Mouse (Mus musculus): ENCODE results near the gene Rbfox3. TPM values are rescaled to one million over a fixed set of nuclear protein-coding genes. Genes with fewer than 3 reads are reported as not detected.

Rbfox3 gene
- total RNA-seq, 4 experiments from 2014 or later: 0.14 to 0.19 (median 0.16) TPM; not detected in 1

DNA sequence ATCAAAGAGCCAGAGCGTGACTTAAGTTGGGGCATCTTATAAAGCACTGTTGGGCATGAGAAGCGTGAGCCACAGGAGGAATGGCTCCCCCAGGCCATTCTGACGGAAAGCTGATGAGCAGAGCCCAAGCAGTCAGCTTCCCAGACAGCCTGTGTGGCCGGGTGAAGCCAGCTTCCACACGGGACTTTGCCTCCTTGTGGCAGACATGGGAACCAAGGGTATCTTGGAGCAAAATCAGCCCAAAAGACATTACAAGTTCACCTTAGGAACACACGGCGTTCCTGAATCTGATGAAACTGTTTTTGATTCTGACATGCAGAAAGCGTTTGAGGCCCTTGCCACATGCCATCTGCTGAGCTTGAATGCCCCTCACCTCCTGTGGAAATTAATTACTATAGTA, 303.5 kb downstream of the Rbfox3 start:
- no peak for DNase-seq (ENCODE audit: low spot score)

DNA sequence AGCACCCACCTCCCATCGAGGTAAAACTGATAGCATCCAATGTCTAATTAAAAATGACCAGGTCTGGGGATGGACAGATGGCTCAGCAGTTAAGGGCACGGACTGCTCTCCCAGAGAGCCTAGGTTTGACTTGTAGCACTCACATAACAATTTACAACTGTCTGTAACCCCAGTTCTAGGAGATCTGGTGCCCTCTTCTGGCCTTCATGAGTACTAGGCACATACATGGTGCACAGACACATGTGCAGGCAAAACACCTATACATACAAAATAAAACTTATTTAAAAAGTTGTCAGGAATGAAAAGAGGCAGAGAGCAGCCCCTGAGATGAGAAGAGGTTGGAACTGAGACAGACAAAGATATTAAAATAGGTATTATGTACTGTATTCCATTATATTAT, 305.8 kb downstream of the Rbfox3 start:
- no peak for DNase-seq (ENCODE audit: low spot score)

DNA sequence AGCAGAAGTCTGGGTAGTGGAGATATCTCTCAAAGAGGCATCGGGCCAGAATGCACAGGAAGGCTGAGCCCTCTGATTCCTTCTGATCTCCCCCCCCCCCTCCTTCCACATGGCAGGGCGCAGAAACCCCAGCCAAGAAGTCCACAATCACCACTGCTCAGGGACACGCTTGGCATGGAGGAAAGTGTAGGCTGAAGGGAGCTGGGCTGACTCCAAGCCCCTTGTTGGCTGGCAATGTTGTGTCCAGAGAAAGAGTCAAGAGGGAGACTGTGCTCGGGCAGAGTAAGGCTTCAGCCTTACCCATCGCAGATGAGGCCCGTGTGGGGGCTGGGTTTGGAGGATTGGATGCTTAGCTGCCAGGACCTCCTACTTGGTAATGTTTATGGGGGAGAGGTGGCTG, 307.2 kb downstream of the Rbfox3 start:
- DNase-seq (ENCODE audit: low spot score): no peak

DNA sequence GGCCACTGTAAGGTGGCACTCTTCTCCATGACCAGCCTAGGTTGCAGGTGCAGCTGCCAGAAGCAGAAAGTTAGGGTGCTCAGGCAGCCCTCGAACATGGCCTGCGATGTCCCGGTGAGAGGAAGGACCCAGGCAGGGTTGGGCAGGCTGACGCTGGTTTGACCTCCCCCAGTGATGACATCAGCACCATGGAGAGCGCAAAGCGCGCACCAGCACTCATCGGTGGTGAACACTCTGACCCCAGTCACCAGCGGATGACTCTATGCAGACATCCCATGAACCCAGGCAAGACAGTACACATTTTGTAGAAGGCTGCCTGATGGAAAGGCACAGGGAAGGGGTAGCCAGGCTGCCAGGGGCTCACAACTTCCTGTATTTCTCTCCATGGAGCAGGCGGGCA, 308.3 kb downstream of the Rbfox3 start:
- no peak for DNase-seq (ENCODE audit: low spot score)

DNA sequence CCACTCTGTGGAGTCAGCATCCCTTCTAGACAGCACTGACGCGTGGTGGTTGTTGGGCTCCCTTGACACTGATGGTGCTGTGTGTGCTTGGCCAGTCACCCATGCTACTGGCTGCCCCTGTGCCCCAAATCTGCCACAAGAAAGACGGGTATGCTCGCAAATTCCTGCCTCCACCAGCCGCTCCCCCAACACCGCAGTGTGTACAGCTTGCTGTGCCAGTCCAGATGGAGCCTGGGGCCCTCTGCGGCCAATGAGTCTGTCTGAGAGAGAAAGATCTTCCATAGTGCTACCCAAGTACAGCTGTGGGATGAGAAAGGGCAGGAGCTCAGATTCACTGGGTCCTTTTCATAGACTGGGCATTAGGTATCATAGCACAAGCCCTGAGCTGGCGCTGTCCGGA, 309.9 kb downstream of the Rbfox3 start:
- no peak for DNase-seq (ENCODE audit: low spot score)

DNA sequence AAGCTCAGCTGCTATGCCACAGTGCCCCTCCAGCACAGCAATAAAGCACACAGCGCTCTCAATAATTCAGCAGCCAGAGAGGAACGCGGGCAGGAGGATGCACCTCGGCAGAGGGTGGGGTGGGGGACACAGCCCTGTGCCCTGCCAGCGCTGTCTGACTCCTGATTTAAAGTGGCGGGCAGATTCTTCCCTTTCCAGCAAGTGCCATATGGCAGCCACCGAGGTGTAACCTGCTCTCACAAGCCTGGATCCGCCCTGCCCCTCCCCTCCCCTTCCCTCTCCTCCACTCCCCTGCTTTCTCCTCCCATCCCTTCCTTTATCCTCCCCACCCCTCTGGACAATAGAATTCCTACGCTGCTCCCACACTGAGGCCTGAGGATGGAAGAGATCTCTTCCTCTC, 311.2 kb downstream of the Rbfox3 start:
- no peak for DNase-seq (ENCODE audit: low spot score)

DNA sequence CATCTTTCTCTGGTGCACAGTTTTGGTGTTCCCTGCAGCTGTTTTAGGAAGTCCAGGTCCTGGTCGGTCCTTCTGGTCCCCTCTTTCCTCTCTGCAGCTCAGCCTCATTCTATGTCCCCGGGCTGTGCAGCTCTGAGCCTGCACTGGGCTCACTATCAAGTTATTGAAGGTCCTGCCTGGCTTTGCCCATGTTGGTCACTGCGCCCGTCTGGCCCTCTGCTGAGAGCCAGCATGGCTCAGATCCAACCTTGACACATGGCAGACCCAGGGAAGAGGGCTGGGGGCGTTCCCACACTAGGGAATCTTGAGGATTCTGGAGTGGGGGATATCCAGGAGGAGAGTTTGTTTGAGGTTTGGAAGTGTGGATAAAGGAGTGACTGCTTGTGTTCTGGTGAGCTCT, 312.7 kb downstream of the Rbfox3 start:
- DNase-seq (ENCODE audit: low spot score): no peak

DNA sequence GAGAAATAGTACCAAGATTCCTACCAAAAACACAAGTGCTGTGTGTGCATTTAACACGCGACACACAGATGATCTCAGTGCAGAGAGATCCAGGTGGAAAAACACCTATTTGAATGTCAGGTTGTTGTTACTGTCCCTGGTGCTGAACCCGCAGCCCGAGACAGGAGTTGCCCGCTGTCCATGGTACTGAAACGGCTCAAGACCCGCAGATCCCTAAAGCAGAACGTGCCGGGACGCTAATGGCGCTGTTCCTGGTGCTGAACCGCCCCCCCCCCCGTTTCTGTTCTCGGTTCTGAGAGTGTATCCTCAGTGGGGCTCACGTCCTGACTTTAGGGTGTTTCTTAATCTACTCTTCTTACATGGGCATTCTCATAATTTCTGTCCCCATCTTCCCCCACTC, 326.6 kb downstream of the Rbfox3 start:
- peak; percentile 34 for DNase-seq (ENCODE audit: low spot score)

DNA sequence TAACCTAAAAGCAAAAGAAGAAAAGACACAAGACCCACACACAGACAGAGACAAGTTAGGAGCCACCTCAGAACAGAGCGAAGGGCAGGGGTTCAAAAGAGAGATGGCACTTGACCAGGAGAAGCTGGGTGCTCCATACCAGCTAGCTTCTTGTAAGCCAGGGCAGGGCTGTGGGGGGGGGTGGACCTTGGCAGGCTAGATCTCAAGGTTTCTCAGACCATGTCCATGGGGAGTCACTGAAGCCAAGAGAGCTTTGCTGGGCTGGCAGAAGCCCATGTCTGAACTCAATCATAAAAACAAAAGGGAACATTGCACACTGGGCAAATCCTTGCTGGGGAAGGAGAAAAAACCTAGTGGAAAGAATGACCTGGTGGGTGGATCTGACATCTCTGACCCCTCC, 327.4 kb downstream of the Rbfox3 start:
- no peak for DNase-seq (ENCODE audit: low spot score)

DNA sequence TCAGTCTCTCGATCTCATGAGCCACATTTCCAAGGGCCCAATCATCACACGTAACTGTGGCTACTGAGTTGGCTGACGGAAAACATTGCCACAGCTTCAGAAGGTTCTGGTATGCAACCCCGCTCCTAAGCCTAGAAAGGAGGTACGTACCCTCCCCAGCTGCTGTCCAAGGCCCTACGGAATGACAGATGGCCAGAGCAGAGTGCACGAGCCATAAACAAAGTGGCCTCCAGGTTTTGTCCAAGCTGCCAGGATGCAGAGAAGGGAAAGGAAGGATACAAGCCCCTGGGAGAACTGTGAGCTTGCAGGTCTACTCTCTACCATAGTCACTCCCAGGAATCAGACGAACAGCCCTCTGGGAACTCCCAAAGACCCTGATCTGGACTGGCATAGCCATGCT, 327.8 kb downstream of the Rbfox3 start:
- no peak for DNase-seq (ENCODE audit: low spot score)

DNA sequence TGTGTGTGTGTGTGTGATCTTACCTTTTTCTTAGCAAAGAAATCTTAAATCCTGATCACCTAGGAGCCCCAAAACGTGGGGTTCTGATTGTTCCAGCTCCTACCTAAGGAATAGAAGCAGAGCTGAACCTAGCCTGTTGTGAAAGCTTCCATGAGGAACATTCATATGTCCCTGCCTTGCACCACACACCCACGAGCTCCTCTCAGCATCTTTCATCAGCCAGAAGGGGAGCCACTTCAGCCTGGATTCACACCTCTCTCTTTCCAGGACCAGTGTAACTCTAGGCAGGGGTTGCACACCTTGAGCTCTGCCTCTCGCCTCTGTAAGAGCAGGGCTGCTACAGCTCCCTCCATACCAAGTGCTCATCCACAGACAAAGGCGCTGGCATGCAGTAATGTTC, 330.4 kb downstream of the Rbfox3 start:
- no peak for DNase-seq (ENCODE audit: low spot score)

DNA sequence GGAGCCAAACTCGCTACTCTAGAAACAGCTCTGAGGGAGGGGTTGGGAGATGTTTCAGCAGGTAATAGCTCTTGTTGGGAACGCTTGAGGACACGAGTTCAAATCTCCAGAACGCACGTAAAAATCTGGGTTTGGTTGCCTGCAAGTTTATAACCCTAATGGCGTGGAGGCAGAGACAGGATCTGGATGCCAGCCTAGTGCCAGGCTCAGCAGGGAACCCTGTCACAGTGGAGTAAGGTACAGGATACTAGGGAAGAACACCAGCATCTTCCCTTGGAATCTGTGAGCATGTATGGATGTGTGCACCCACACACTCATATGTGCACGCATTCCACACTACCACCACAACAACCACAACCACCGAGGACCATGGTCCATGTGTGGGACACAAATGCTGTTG, 331.8 kb downstream of the Rbfox3 start:
- no peak for DNase-seq (ENCODE audit: low spot score)

DNA sequence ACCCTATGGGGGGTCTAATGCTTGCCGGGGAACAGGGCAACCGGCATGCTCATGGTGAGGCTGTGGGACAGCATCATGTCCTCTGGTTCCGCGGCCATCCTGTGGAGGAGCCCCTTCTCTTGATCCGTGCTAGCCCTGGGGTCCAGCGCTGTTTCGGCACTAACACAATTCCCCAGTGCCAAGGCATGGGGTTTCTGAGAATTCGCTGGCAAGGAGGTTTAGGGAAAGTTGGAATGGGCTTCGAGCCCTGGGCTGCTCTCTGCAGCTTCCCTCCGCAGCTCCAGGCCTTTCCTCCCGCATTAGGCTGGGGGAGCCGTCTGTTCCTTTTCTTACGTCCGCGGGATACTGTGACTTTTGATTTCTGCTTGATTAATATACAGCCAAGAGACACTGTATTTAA, 334.1 kb downstream of the Rbfox3 start:
- no peak for DNase-seq (ENCODE audit: low spot score)

DNA sequence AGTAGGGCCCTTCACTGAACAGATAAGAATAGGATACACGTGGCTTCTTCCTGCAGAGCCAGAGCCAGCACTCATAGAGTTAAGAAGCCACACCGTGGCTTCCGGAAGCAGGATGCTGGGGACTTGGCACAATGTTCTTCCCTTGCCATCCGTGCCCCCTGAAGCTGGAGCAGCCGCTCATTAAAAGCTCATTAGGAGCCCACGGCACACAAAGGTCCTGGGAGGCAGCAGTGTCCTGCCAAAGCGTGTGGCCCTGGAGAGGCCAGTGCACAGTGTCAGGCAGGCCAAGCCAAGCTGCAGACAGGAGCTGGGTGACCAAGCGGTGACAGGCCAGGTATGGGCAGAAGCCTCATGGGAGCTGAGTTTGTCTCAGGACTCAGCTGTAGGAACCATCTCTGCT, 334.8 kb downstream of the Rbfox3 start:
- DNase-seq (ENCODE audit: low spot score): no peak

DNA sequence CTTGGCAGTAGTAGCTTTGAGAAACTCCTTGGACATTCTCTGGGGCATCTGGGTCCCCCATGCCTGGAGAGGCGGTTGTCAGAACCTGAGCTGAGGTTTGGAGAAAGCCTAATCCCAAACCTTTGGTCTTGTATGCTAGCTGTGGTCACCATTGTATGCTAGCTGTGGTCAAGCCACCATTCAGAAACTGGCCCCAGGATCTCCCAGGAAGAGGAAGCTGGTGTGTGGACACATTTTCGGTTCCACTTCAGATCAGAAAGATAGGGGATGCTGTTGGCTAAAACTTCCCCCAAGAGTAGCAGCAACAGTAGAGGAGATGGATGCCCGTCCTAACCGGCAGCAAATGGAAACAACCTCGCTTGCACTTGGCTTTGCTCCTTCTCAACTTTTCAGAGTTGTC, 337.0 kb downstream of the Rbfox3 start:
- no peak for DNase-seq (ENCODE audit: low spot score)

DNA sequence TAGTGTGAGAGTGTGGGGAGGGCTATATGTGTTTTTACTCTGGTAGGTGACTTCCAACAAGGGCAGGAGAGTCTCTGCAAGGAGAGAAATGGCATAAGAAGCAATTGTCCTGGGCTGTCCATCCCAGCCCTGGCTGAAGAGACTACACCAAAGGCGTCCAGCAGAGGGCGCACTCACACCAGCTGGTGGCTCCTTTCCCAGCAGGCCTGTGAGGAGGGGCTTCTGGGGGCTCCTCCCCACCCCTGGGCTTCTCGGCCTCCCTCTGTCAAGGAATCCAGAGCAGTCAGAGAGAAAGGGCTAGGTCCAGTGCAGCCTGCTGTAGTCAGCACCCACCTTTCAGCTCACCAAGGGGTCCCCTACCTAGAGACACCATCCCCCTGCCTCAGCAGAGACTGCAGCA, 337.8 kb downstream of the Rbfox3 start:
- DNase-seq (ENCODE audit: low spot score): peak; percentile 12

DNA sequence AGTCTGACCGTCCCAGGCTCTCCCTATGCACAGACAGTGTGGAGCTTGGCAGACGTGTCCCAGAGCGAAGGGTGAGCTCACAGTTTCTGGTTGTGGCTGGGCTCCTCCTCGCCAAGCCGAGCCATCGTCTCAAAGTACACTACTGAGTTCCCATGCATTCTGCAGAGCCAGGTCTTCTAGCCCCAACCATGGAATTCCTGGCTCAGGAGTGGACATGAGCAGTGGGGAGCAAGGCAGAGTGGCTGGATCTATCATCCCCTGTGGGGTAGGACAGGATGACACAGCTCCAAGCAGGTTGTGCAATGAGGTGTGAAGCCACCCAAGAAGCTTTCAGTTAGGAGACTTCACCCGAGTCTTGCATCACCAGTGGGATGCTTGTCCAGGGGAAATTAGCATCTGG, 338.4 kb downstream of the Rbfox3 start:
- no peak for DNase-seq (ENCODE audit: low spot score)

DNA sequence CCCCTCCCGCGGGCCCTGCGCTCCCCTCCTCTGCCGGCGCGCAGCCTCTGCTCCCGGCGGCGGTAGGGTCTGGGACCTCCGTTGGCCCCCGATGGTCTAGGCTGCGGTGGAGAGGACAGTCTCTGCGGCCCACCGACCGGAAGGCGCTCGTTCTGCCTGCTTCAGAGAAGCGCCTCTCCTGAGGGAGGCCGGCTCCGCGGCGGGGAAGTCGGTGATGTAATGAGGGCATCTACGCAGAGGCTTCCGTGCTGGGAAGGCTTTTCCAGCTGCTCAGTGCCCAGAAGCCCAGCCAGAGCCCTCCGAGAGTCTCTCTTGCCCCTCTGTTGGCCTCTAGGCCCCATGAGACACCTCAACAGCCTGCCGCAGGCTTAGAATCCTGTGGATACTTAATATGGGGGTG, 341.2 kb downstream of the Rbfox3 start:
- no peak for DNase-seq (ENCODE audit: low spot score)

DNA sequence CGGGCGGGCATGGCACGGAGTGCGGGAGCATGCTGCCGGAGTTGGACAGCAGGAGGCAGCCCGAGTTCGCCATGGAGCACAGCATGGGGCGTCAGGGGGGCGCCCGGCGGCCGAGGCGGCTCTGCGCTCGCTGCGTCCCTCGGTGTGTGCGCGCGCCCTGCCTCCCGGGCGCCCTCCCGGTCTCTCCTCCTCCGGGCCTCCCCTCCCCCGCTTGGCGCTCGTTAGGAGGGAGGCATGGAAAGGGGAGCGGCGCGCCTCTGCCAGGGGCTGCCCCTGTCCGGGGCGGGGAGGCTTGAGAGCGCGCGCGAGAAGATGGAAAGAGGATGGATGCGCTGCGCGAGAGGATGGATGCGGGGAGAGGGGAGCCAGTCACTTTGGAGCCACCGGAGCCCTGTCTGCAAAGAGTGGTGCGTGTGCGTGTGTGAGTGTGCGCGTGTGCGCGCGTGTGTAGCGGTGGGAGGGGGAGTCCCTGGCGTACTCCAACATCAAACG, 341.8 kb downstream of the Rbfox3 start:
- DNase-seq (ENCODE audit: low spot score): no peak

DNA sequence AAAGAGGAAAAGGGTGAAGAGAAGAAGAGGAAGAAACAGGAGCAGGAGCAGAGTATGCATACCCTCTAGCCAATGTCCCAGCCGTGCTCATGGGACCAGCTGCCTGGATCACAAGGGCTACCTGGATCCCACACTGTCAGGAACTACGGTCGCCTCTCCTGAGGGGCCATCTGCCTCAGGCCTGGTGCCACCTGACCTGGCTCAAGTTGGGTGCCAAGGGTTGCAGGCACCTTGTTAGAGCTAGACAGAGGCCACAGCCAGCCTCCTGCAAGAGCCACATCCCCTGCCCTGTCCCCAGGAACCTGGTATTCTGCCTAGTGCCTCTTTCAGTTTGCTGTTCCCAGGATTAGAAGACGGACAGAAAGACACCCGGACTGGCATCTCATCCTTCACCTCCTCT, 347.5 kb downstream of the Rbfox3 start:
- no peak for DNase-seq (ENCODE audit: low spot score)

DNA sequence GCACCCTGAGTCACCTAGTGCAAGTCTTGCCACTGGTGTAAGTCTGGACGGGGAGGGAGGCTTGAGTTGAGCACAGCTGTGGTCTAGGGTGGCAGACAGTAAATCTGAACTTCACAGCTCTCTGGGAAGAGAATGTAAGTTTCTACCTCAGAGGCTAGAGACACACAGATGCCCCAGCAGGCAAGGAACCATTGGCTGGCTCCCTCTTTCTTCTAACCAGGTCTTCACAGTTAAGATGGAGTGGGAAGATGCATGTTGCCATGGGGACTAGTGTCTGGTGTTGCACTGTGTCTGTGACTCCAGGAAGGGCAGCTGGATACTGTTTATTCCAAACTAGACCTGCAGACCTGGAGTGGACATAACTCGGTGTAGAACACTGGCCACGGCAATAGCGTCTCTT, 348.6 kb downstream of the Rbfox3 start:
- DNase-seq (ENCODE audit: low spot score): no peak

DNA sequence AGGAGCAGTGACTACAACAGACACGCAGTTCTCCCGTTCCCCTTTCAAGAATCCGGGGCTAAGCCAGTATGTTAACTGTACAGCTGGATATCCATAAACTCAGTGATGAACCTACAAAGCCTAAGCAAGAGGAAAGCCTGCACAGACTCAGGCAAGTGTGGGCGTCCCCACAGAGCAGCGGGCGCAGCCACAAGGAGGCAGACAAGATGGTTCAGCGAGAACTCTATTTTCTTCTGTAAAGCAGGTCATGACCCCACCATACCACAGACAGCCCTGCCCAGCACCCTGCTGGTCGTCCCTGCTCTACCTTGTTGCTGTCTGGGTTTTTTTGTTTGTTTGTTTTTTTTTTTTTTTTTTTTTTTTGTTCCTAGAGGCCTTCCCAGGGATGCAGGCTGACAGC, 353.2 kb downstream of the Rbfox3 start:
- no peak for DNase-seq (ENCODE audit: low spot score)

DNA sequence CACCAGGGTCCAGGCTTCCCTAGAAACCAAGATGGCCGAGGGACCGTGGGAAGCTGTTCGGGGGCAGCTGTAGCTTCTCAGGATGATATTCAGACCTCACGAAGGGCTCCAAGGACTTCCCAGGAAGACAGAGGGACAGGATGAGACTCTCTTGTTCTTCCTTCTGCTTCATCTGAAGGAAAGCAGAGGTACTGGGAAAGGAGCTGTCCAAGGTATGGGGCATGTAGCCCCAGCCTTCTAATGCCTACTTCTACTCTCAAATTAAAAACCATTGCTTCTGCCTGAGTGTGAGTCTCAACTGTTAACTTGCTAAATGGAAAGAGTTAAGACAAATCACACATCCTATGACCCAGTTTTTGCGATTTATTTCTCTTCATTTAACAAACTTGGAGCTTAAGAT, 355.8 kb downstream of the Rbfox3 start:
- no peak for DNase-seq (ENCODE audit: low spot score)

DNA sequence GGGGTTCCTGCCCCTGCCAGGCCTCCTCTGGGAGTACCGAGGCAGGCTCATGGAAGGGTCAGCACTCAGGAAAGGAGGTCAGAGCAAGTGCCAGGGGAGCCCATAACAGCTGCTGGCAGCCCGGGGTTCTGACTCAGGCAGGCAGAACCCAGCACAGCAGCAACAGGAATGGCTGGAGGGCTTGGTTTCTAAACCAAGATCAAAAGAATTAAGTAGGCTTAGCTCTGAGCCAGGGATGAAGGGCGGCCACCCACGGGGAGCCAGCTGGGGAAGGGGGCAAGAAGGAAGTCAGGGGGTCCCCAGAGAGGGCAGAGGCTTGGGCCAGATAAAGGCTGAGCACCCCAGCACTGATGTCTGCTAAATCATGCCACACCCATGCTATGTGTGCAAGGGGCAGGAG, 356.9 kb downstream of the Rbfox3 start:
- DNase-seq (ENCODE audit: low spot score): no peak

DNA sequence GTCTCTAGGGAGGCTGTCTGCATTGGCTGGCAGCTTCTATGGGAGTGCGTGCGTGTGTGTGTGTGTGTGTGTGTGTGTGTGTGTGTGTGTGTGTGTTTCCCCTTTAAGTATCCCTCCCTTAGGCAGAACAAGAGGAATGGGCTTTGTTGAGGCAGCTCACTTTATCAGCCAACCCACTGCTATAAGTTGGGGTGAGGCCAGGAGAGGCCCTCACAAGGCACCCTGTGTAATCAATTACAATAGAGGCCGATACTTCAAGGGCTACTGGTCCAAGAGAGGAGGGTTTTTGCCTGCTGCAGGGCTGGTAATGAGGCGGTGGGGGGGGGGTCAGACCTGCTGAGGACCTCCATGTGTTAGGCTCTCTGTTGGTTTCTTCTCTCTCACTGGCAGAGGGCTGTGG, 357.5 kb downstream of the Rbfox3 start:
- no peak for DNase-seq (ENCODE audit: low spot score)
